Mouse (Mus musculus): Measurements from ENCODE around the gene Fzd5.

Gene Fzd5

DNA sequence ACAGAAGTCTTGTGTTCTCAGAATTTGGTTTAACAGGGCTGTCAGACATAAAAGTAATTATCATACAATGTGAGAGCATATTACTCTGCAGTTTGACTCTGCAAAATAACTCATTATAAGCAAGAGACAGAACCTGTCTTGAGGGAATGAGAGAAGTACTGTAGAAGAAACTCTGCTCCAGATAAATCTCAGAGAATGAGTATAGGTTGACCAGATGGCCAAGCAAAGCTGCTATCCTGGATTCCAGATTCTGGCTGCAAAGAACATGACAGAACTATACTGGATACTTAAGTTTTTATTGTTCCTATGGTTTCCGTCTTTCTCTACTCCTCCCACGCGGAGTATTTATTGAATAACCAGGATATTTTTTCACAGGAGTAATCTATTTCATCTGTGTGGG lies 54.5 kb downstream of the Fzd5 start:
- DNase-seq = no peak

DNA sequence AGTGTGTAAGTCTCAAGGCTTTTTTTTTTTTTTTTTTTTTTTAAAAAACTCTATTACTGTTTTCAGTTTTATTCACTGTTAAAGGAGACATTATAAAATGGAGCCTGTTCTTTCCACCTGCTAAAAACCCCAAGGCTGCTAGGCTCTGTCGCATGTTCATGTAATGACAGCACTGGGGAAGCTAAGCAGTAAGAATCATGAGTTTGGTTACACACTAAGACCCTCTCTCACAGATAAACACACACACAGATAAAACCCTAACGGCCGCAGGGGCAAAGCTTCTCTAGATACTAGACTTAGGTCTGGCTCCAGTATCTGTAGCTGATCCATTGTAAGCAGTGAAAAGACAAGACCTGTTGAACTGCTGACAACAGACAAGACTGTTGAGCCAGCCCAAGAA lies 56.1 kb downstream of the Fzd5 start:
- DNase-seq = no peak

Measured in thymus, postnatal 14 days (tissue).